Mouse (Mus musculus) bone marrow macrophage, adult 2 months (primary cell): ENCODE measurements at regions not wholly inside any gene's neighbourhood (a gene's known extent, or its start where the extent isn't known, plus 50 kb on each side); places are given as distances from the start of the nearest gene placed in this dataset.

Experiments
- H3K27ac ChIP-seq: 2 replicates; pipeline ENCODE4 v1.5.1; 2012; ENCODE audit warnings: low read depth, low read length; ENCODE audit not compliant: insufficient read depth
- H3K4me1 ChIP-seq: 2 replicates; pipeline ENCODE4 v1.6.1; 2012; ENCODE audit warnings: low read length; ENCODE audit not compliant: control insufficient read depth, insufficient read depth
- H3K4me3 ChIP-seq: 2 replicates; pipeline ENCODE4 v1.5.1; 2012; ENCODE audit warnings: mild to moderate bottlenecking, low read length, moderate library complexity; ENCODE audit not compliant: insufficient read depth
- CTCF ChIP-seq: IDR thresholded peaks from 2 replicates; pipeline ENCODE4 v1.5.1; 2012; ENCODE audit warnings: low read depth, mild to moderate bottlenecking, low read length, moderate library complexity
- POLR2A ChIP-seq: IDR thresholded peaks from 2 replicates; pipeline ENCODE4 v1.6.1; 2012; ENCODE audit warnings: mild to moderate bottlenecking, low read depth, low read length, borderline replicate concordance

- H3K4me1 ChIP-seq = peaks cover 29% of the 10 kb centered on the region
These were observed 199.5 kb downstream of the 1700064H15Rik start for GRCm38 (mm10) chr3:19429010-19429409.

GRCm38 (mm10) chr3:19426130-19426556 lies 202.3 kb downstream of the 1700064H15Rik start:
- H3K4me3 ChIP-seq = no peak overlapping the region
- TF ChIP-seq POLR2A (no peak), CTCF (no peak)
- no peak overlapping the region for H3K27ac ChIP-seq
- H3K4me1 ChIP-seq = peaks cover 29% of the 10 kb centered on the region

More at GRCm38 (mm10) chr3:19429010-19429409, 199.5 kb downstream of the 1700064H15Rik start:
- TF ChIP-seq CTCF (no peak), POLR2A (no peak)
- Histone ChIP-seq H3K27ac (0 out of 2 replicates have a peak overlapping the region, but pooled peaks have one; percentile 18), H3K4me3 (no peak overlapping the region)

- Histone ChIP-seq H3K4me1 (peaks cover 28% of the 10 kb centered on the region), H3K27ac (no peak overlapping the region), H3K4me3 (no peak overlapping the region)
- no peak for TF ChIP-seq CTCF
- TF ChIP-seq POLR2A = no peak
These were observed 203.2 kb downstream of the 1700064H15Rik start for GRCm38 (mm10) chr3:19425322-19425721.

GRCm38 (mm10) chr3:19424384-19424783 lies 204.1 kb downstream of the 1700064H15Rik start:
- Histone ChIP-seq H3K27ac (no peak overlapping the region), H3K4me1 (peaks cover 19% of the 10 kb centered on the region), H3K4me3 (no peak overlapping the region)
- no peak for TF ChIP-seq CTCF
- TF ChIP-seq POLR2A = no peak

GRCm38 (mm10) chr3:19421430-19421944 lies 207.0 kb downstream of the 1700064H15Rik start:
- Histone ChIP-seq H3K4me3 (no peak overlapping the region), H3K4me1 (peaks cover 9% of the 10 kb centered on the region), H3K27ac (no peak overlapping the region)
- TF ChIP-seq POLR2A (no peak), CTCF (no peak)

- TF ChIP-seq CTCF (no peak), POLR2A (no peak)
- no peak overlapping the region for H3K4me3 ChIP-seq
- peaks cover 3% of the 10 kb centered on the region for H3K4me1 ChIP-seq
- H3K27ac ChIP-seq = no peak overlapping the region
These were observed 207.6 kb downstream of the 1700064H15Rik start for GRCm38 (mm10) chr3:19420912-19421311.

GRCm38 (mm10) chr3:19410938-19411515 lies 217.4 kb downstream of the 1700064H15Rik start:
- peaks cover 20% of the 10 kb centered on the region for H3K4me1 ChIP-seq
- no peak overlapping the region for H3K4me3 ChIP-seq
- TF ChIP-seq POLR2A (no peak), CTCF (no peak)
- H3K27ac ChIP-seq = peak overlapping the region; percentile 43

GRCm38 (mm10) chr3:19408283-19408682 lies 220.2 kb downstream of the 1700064H15Rik start:
- Histone ChIP-seq H3K4me3 (no peak overlapping the region), H3K27ac (no peak overlapping the region), H3K4me1 (peaks cover 20% of the 10 kb centered on the region)
- no peak for TF ChIP-seq POLR2A
- no peak for TF ChIP-seq CTCF

- Histone ChIP-seq H3K4me3 (no peak overlapping the region), H3K27ac (no peak overlapping the region), H3K4me1 (peaks cover 14% of the 10 kb centered on the region)
- TF ChIP-seq POLR2A = no peak
- no peak for TF ChIP-seq CTCF
These were observed 220.8 kb downstream of the 1700064H15Rik start for GRCm38 (mm10) chr3:19407591-19408090.
